Mouse (Mus musculus): ENCODE measurements around the gene Cenpb.
"Not testable (repeated sequence)": the region's sequence is repeated elsewhere in the genome, so short reads cannot be mapped to it uniquely, and the experiment has no call there.

Cenpb gene

GRCm38 (mm10) chr2:131179990-131180587, at the start of gene Cenpb:
TSS of gene Cenpb (minus strand) at chr2:131180067.
- DNase-seq: peak; percentile 62 to 82

GRCm38 (mm10) chr2:131227243-131227642, 47.4 kb upstream of the Cenpb start:
- no peak for DNase-seq

DNA sequence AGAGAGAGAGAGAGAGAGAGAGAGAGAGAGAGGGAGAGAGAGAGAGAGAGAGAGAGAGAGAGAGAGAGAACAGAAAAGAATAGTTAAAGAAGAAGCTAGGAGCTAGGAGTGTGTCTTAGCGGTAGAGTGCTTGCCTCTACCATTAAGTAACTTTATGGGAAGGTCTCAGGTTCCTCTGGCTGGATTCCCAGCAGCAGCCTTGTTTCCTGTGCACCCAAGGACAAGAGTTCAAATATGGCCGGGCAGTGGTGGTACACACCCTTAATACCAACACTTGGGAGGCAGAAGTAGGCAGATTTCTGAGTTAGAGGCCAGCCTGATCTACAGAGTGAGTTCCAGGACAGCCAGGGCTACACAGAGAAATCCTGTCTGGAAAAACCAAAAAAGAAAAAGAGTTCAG, 46.8 kb upstream of the Cenpb start:
- not testable (repeated sequence) for DNase-seq

DNA sequence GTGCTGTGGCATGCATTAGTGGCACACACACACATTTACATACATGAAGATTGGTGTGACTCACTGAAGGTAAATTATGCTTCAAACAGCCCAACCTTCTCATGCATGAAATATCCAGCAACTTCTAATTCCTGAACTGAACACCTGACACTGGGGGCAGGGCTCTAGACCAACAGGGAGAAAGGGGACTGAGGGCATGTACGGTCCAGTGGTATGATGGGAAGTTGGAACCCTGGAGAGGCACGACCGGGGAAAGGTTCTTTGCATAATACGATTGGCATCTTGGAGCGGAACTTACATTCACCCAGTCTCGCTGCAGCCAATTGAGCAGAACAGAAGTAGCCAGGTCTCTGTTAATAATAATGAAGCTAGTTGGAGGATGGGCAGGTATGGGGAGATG, 45.3 kb upstream of the Cenpb start:
- no peak for DNase-seq

DNA sequence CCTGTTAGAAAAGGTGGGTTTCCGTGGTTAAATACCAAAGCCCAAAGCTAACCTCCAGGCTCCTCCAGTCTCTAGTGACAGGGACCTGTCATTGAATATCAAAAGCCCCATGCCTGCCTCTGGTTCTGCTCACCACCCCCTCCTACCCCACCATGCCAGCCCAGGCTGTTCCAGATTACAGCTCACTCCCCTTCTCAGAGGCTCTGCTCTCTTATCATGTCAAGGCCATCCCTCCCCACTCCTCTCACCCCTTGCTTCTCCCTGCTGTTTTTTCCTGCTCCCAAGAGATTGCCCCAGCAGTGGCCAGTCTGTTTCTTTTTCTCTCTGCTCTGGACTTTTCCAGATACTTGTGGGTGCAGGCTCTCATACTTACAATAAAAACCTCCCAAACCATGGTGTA, 43.7 kb upstream of the Cenpb start:
- DNase-seq: no peak

GRCm38 (mm10) chr2:131222562-131222961, 42.7 kb upstream of the Cenpb start:
- no peak for DNase-seq

- no peak for DNase-seq
These were observed 42.1 kb upstream of the Cenpb start for GRCm38 (mm10) chr2:131221853-131222515.

DNA sequence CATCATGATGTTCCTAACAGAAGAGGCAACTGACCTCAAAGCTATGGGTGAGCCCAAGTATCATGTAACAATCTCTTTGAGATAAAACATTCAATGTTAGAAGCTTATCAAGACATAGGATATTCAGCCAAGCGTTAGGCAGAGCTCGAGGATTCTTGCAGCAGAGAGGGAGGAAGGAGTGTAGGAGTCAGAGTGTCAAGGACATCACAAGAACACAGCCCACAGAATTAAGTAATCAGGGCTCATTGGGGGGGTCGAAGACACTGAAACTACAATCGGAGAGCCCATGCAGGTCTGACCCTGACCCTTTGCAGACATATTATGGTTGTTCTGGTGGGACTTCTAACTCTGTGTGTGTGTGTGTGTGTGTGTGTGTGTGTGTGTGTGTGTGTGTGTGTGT, 40.2 kb upstream of the Cenpb start:
- no peak for DNase-seq

- DNase-seq: no peak
These were observed 36.3 kb upstream of the Cenpb start for GRCm38 (mm10) chr2:131215941-131216858.

DNA sequence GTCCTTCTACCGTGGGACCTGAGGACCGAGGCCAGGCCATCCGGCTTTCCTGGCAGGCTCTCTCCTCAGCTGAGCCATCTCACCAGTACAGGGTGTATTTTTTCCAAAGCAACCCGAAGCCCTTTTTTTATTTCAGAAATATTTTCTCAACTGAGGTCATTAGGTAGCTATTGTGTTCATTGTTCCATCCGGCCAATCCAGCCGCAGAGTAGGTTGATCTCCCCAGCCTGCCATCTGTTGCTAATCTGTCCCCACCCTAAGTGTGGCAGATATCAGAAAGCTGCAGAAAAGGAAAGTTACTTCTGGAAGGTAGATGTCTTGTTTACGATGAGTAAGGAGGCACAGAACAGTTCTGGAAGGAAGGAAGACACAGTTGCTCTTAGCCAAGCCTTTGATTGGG, 33.9 kb upstream of the Cenpb start:
- DNase-seq: no peak

- no peak for DNase-seq
These were observed 31.3 kb upstream of the Cenpb start for GRCm38 (mm10) chr2:131211026-131211615.

GRCm38 (mm10) chr2:131209969-131210792, 30.3 kb upstream of the Cenpb start:
- DNase-seq: peak; percentile 91 to 93

GRCm38 (mm10) chr2:131209125-131209795, 29.4 kb upstream of the Cenpb start:
- no peak for DNase-seq

- no peak for DNase-seq
These were observed 28.5 kb upstream of the Cenpb start for GRCm38 (mm10) chr2:131208356-131208755.

DNA sequence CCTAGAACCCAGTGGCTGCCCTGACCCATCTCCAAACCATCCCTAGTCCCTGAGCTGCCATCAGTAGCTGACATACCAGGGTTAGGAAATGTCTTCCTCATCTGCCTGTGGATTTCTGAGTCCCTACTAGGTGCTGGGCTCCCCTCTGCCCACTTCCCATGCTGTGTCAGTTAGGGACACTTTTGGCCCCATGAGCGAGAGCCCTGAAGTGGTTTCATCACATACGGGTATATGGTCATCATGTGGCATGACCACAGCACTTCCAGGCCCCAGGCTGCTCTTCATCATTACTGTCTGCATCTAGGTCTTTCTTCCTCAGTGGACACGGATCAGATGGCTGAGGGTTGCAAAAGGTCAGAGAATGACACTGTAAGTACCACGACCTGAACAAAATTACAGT, 26.9 kb upstream of the Cenpb start, which contains the start of gene Ap5s1:
TSS of gene Ap5s1 (plus strand) at position 301 of the 400 bp plus-strand sequence.
- no peak for DNase-seq

DNA sequence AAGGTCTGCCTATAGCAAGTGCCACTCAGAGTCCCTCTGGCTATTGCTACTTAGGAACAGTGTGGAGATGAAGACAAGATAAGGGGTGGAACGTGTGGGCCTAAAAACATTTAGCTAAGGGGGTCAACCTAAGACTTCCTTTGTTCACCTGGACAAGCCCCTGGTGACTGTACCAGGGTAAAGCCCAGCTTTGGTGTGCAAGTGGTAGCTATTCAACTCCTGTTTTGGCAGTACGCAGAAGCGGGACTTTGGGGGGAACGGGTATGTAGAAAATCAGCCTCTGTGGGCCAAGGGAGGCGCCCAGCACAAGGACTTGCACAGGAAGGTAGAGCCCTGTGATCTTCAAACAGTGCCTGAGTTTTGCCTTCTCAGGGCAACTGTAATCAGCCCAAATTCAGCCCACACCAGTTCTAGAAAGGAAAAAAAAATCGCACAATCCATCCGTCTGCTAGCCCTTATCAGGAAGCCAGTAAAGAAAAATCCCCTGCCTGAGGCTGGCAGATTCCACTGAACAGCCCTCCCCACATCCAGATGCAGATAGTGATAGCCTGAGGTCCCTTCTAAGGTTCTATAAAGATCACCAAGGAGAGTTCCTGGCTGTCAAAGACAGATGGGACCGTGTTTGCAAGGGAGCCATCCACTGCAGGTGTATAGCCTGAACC, 25.8 kb upstream of the Cenpb start:
- DNase-seq: no peak

- peak; percentile 41 to 50 for DNase-seq
These were observed 24.6 kb upstream of the Cenpb start for GRCm38 (mm10) chr2:131204410-131204981.

DNA sequence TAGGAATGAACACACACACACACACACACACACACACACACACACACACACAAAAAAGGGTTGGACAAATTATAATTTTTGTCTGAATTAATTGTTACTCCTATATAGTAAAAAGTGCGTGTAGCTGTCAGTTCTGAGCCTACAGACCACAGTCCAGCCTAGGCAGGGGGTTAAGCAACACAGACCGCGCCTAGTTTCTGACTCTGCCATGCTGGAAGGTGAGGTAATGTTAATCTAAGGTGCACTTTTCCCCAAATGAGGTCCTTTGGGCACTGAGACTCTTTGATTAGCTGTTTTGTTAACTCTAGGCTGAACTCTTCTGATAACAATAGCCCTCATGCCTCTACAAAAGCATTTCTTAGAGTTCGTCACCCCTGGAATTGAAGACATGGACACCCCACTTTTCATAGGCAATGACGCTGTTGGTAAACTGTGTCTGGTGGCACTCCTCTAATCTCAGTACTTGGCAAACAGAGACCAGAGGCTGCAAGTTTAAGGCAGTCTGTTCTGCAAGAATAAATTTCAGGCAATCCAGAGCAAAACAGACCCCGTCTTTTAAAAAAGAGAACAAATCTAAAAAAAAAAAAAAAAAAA, 24.0 kb upstream of the Cenpb start:
- DNase-seq: no peak

GRCm38 (mm10) chr2:131201262-131201661, 21.4 kb upstream of the Cenpb start:
- no peak for DNase-seq

DNA sequence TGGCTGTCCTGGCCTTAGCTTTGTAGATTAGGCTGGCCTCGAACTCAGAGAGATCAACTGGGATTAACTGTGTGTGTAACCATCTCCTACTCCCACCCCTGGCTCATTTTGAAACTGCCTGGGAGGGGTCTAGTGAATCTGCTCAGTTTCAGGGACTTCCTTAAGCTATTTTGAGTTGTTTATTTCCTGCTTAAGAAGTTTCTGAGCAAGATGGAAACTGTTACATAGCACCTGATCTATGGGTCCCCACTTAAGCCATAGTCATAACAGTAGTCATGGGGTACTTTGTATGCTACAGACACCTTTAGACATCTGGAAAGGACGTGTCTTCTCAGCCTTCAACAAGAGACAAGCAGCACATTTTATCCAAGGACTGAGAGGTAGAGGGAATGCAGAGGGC, 20.8 kb upstream of the Cenpb start:
- no peak for DNase-seq

Data from spleen, adult 18-20 months (tissue).